8 mouse cellular contexts compared by ENCODE assay signal in the genomic region with DNA sequence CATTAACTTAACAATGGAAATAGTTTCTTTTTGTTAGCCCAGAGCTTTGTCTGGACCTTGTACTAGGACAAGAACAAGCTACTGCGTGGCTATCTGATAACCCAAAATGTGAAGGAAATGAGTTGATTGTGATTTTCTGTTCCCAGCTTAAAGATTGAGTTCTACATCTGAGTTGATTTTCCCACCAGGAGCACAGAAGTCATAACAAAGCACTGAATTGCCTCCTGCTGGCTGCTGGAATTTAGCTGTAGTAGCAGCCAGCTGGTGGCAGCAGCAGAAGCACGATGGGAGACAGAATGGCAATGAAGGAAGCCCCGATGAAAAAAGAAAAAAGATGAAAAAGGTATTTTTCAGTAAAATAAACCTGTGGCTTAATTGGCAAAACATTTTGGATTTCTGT. TPM values are rescaled to one million over a fixed set of nuclear protein-coding genes. Genes with fewer than 3 reads are reported as not detected.
DNase-seq lines count a peak whose midpoint lies in the region; ATAC-seq and TF ChIP-seq lines count a peak whose summit lies in the region.

No protein-coding gene starts in this region.

- no peak overlapping the region for H3K9ac ChIP-seq in heart, embryonic 11.5 days (ENCODE audit: low read depth, low read length)

- no peak overlapping the region for H3K4me2 ChIP-seq in heart, embryonic 11.5 days
- peak overlapping the region; percentile 34 for H3K4me2 ChIP-seq in myocyte (ENCODE audit: low read depth)

- no peak overlapping the region for H3ac ChIP-seq in myocyte (ENCODE audit: control insufficient read depth, insufficient read length)

- peak; percentile 22 for DNase-seq in heart, postnatal 4 days
- DNase-seq in 416B (ENCODE audit: low read depth) (peak; percentile 71), NIH3T3 (ENCODE audit: low read depth) (peak; percentile 60)
- peak; percentile 43 for DNase-seq in forelimb bud, embryonic 11.5 days (ENCODE audit: low read depth, low spot score)
- no peak for DNase-seq in testis, postnatal 14 days (ENCODE audit: low spot score)

- no peaks in the 10 kb centered on the region; the same call in 1 of the 2 replicates for H3K4me1 ChIP-seq in heart, embryonic 11.5 days (ENCODE audit: control insufficient read depth, insufficient read depth, low read length)

- WGBS in heart, embryonic 11.5 days (ENCODE audit: insufficient replicate concordance): 12% methylated on average over 3 of the region's 3 CpGs

- no peak overlapping the region for H3K27ac ChIP-seq in heart, embryonic 11.5 days (ENCODE audit: low read depth, low read length)

- no peak overlapping the region for H3K4me3 ChIP-seq in heart, embryonic 11.5 days (ENCODE audit: low read depth, low read length)
- H3K4me3 ChIP-seq in myocyte: no peak overlapping the region

- H3K36me3 ChIP-seq in heart, embryonic 11.5 days (ENCODE audit: control insufficient read depth, insufficient read depth, low read length): no peaks in the 10 kb centered on the region
- H3K36me3 ChIP-seq in myocyte (ENCODE audit: control insufficient read depth, insufficient read depth): no peaks in the 10 kb centered on the region

- no peaks in the 10 kb centered on the region for H3K27me3 ChIP-seq in heart, embryonic 11.5 days (ENCODE audit: control insufficient read depth, insufficient read depth, low read length)
- H3K27me3 ChIP-seq in myocyte (ENCODE audit: control insufficient read depth, insufficient read depth, insufficient read length): no peaks in the 10 kb centered on the region

- H3K79me2 ChIP-seq in myocyte (ENCODE audit: control insufficient read depth, insufficient read depth): peaks cover 11% of the 10 kb centered on the region

- no peak for TF ChIP-seq POLR2A in myocyte (IDR thresholded peaks at IDR 0.05; ENCODE audit: insufficient read length, low read depth)

- H3K9me3 ChIP-seq in heart, embryonic 11.5 days (replicated peaks; ENCODE audit: control insufficient read depth, low read length): no peaks in the 10 kb centered on the region

- ATAC-seq in heart, embryonic 11.5 days (replicated peaks; ENCODE audit: insufficient number of reproducible peaks, low FRiP score, low TSS enrichment): no peak
- ATAC-seq in inflammation-experienced regulatory T-cells, adult 6 months: no peak

TF ChIP-seq in myocyte, 11 proteins besides CTCF, POLR2A, EP300 and RAD21:
- TF ChIP-seq SRF (IDR thresholded peaks at IDR 0.05; ENCODE audit: control insufficient read depth, insufficient read length, low read depth) (no peak), CEBPB (IDR thresholded peaks at IDR 0.05; ENCODE audit: insufficient read depth, poor library complexity, severe bottlenecking) (no peak), MAX (IDR thresholded peaks at IDR 0.05; ENCODE audit: low read depth) (no peak), MYOG (IDR thresholded peaks at IDR 0.05; ENCODE audit: control insufficient read depth in 1 of 3, insufficient read depth in 1 of 3, insufficient read length in 2 of 3, low read depth in 2 of 3) (no peak), REST (IDR thresholded peaks at IDR 0.05; ENCODE audit: insufficient read depth, insufficient read length) (no peak), POLR2AphosphoS2 (IDR thresholded peaks at IDR 0.05; ENCODE audit: insufficient read length, low read depth) (no peak), TCF12 (IDR thresholded peaks at IDR 0.05; ENCODE audit: insufficient read depth, poor library complexity, severe bottlenecking) (no peak), E2F4 (IDR thresholded peaks at IDR 0.05; ENCODE audit: insufficient read depth) (no peak), MYOD1 (IDR thresholded peaks at IDR 0.05; ENCODE audit: control insufficient read depth in 1 of 3, insufficient read length in 2 of 3, low read depth in 2 of 3) (no peak), USF1 (IDR thresholded peaks at IDR 0.05; ENCODE audit: low read depth) (no peak), TCF3 (IDR thresholded peaks at IDR 0.05; ENCODE audit: insufficient read length, low read depth) (no peak)

RNA-seq across cellular contexts. Expression of a gene that starts 2.9 kb away (rescaled TPM):
- 10 to 100 TPM; 17.8 to 17.9 TPM for total RNA-seq in heart, postnatal 4 days (2021)
- polyA plus RNA-seq in heart, embryonic 11.5 days (2014; fragmentation: Nextera tagmentation; extraction: Ambion mirVana): 14.9 and 16.4 TPM in 2 replicates
- polyA plus RNA-seq in myocyte (2012; fragmentation: generic; extraction: Trizol): 7.6 TPM
- 10 to 100 TPM; 13.2 to 19.5 (median 18.1) TPM for polyA plus RNA-seq in inflammation-experienced regulatory T-cells, adult 6 months (2017; shearing (Covaris generic))

RNA-seq across cellular contexts. Expression of a gene that starts 32.7 kb away (rescaled TPM):
- total RNA-seq in heart, postnatal 4 days (2021): 1 to 10 TPM in 1 of 2 experiments, under 1 TPM in 1; 0.79 to 1.9 TPM
- polyA plus RNA-seq in heart, embryonic 11.5 days (2014; fragmentation: Nextera tagmentation; extraction: Ambion mirVana): 3.5 and 5.0 TPM in 2 replicates
- polyA plus RNA-seq in myocyte (2012; fragmentation: generic; extraction: Trizol): 0.59 TPM
- 1 to 10 TPM; 4.8 to 7.6 (median 5.0) TPM for polyA plus RNA-seq in inflammation-experienced regulatory T-cells, adult 6 months (2017; shearing (Covaris generic))
